ENCODE assay signal across 8 mouse cellular contexts in the genomic region with DNA sequence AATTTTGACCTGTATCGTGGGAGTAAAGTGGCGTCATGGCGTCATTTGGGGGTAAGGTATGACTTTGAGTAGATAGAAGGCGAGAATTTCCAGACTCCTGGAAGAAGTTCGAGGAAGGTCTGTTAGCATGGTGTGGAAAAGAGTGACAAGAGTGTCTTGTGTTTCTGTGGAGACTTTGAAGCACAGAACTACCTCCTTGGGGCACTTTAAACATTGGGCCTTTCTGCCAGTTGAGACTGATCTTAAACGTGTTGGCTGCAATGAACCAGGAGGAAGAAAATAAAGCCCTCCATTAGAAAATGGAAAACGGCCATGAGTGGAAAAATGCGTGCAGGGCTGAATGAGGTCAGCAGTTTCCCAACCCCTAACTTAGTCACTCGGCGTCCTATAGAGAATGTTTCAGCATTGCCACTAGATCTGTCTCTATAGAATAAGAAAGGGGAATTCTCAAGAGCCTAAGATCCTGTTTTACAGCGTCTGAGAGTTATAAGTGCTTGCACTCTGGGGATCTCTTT. TPM values are rescaled to one million over a fixed set of nuclear protein-coding genes. Genes with fewer than 3 reads are reported as not detected.
DNase-seq lines count a peak whose midpoint lies in the region; ATAC-seq and TF ChIP-seq lines count a peak whose summit lies in the region.

No protein-coding gene starts in this region.

- DNase-seq in lung, adult 18-20 months: no peak
- no peak for DNase-seq in cerebellum, adult 11 months
- no peak for DNase-seq in cerebellum, postnatal 14 days
- no peak for DNase-seq in spleen, adult 18-20 months

- TF ChIP-seq POLR2A in small intestine, adult 2 months (IDR thresholded peaks at IDR 0.05; ENCODE audit: low read depth, low read length): no peak

- peak overlapping the region; percentile 78 for H3K4me3 ChIP-seq in lung, embryonic 15.5 days
- H3K4me3 ChIP-seq in limb, embryonic 13.5 days: peak overlapping the region; percentile 88
- peak overlapping the region; percentile 78 for H3K4me3 ChIP-seq in small intestine, adult 2 months (ENCODE audit: low read depth, low read length)

- H3K27me3 ChIP-seq in lung, embryonic 15.5 days: no peaks in the 10 kb centered on the region
- no peaks in the 10 kb centered on the region for H3K27me3 ChIP-seq in limb, embryonic 13.5 days
- H3K27me3 ChIP-seq in small intestine, adult 2 months (ENCODE audit: control insufficient read depth, insufficient read depth, low read length): no peaks in the 10 kb centered on the region

- peak overlapping the region; percentile 65 for H3K4me2 ChIP-seq in lung, embryonic 15.5 days
- peak overlapping the region; percentile 86 for H3K4me2 ChIP-seq in limb, embryonic 13.5 days (replicated peaks)

- H3K27ac ChIP-seq in lung, embryonic 15.5 days: 0 out of 2 replicates have a peak overlapping the region, but pooled peaks have one; percentile 78
- H3K27ac ChIP-seq in limb, embryonic 13.5 days: peak overlapping the region; percentile 75
- peak overlapping the region; percentile 65 for H3K27ac ChIP-seq in small intestine, adult 2 months (ENCODE audit: insufficient read depth, low read depth, low read length)

- peaks cover 26% of the 10 kb centered on the region for H3K36me3 ChIP-seq in lung, embryonic 15.5 days
- H3K36me3 ChIP-seq in limb, embryonic 13.5 days: peaks cover 26% of the 10 kb centered on the region
- peaks cover 14% of the 10 kb centered on the region for H3K36me3 ChIP-seq in small intestine, adult 2 months (ENCODE audit: control insufficient read depth, insufficient read depth, low read length)

- TF ChIP-seq CTCF in small intestine, adult 2 months (IDR thresholded peaks at IDR 0.05; ENCODE audit: extremely low read depth, insufficient read length, insufficient replicate concordance, low read depth, low read length): no peak

- peaks cover 15% of the 10 kb centered on the region for H3K4me1 ChIP-seq in lung, embryonic 15.5 days
- peaks cover 23% of the 10 kb centered on the region for H3K4me1 ChIP-seq in limb, embryonic 13.5 days
- H3K4me1 ChIP-seq in small intestine, adult 2 months (ENCODE audit: control insufficient read depth, insufficient read depth, insufficient read length, low read length): peaks cover 3% of the 10 kb centered on the region; the same call in 1 of the 2 replicates

- ATAC-seq in lung, embryonic 15.5 days (ENCODE audit: borderline replicate concordance, extremely low read depth, low FRiP score, low TSS enrichment): no peak
- peak; percentile 47 for ATAC-seq in erythroblast, adult 5-6 weeks (replicated peaks; ENCODE audit: low FRiP score, poor library complexity, severe bottlenecking)
- ATAC-seq in limb, embryonic 13.5 days (ENCODE audit: low FRiP score, low read depth): no peak

- H3K9ac ChIP-seq in lung, embryonic 15.5 days: peak overlapping the region; percentile 83
- H3K9ac ChIP-seq in limb, embryonic 13.5 days: peak overlapping the region; percentile 88

- WGBS in lung, embryonic 15.5 days: 5% methylated on average over 11 of the region's 11 CpGs
- 10% methylated on average over 11 of the region's 11 CpGs for WGBS in limb, embryonic 13.5 days
- under 1% methylated on average over 11 of the region's 11 CpGs for WGBS in small intestine, adult 2 months

- no peaks in the 10 kb centered on the region for H3K9me3 ChIP-seq in lung, embryonic 15.5 days
- H3K9me3 ChIP-seq in limb, embryonic 13.5 days: no peaks in the 10 kb centered on the region

RNA-seq across cellular contexts. Expression of gene M6pr, which starts 1.0 kb away (rescaled TPM):
- 118 and 121 TPM in 2 replicates for polyA plus RNA-seq in lung, embryonic 15.5 days (2015; fragmentation: Nextera tagmentation; extraction: Ambion mirVana)
- total RNA-seq in erythroblast, adult 5-6 weeks (2015; ENCODE audit: low replicate concordance): 53.2 and 57.5 TPM in 2 replicates
- 71.4 and 102 TPM in 2 replicates for total RNA-seq in erythroblast, adult 5-6 weeks (2017; ENCODE audit: low replicate concordance)
- 77.6 and 79.1 TPM in 2 replicates for polyA plus RNA-seq in limb, embryonic 13.5 days (2015; fragmentation: Nextera tagmentation; extraction: Ambion mirVana)
- 15.2 and 23.9 TPM in 2 replicates for polyA plus RNA-seq in small intestine, adult 2 months (2012; rRNA removed)

RNA-seq across cellular contexts. Expression of gene Klrg1, which starts 26.8 kb away (rescaled TPM):
- not detected in 2 replicates for polyA plus RNA-seq in lung, embryonic 15.5 days (2015; fragmentation: Nextera tagmentation; extraction: Ambion mirVana)
- total RNA-seq in erythroblast, adult 5-6 weeks (2015; ENCODE audit: low replicate concordance): 0.77 TPM in 1 of 2 replicates, not detected in the other
- total RNA-seq in erythroblast, adult 5-6 weeks (2017; ENCODE audit: low replicate concordance): not detected in 2 replicates
- polyA plus RNA-seq in limb, embryonic 13.5 days (2015; fragmentation: Nextera tagmentation; extraction: Ambion mirVana): 0.22 and 0.27 TPM in 2 replicates
- 0.14 and 0.28 TPM in 2 replicates for polyA plus RNA-seq in small intestine, adult 2 months (2012; rRNA removed)

RNA-seq across cellular contexts. Expression of gene Phc1, which starts 30.9 kb away (rescaled TPM):
- polyA plus RNA-seq in lung, embryonic 15.5 days (2015; fragmentation: Nextera tagmentation; extraction: Ambion mirVana): 15.5 and 16.3 TPM in 2 replicates
- 1.7 and 15.9 TPM in 2 replicates for total RNA-seq in erythroblast, adult 5-6 weeks (2015; ENCODE audit: low replicate concordance)
- 0.34 and 1.5 TPM in 2 replicates for total RNA-seq in erythroblast, adult 5-6 weeks (2017; ENCODE audit: low replicate concordance)
- polyA plus RNA-seq in limb, embryonic 13.5 days (2015; fragmentation: Nextera tagmentation; extraction: Ambion mirVana): 26.1 and 28.4 TPM in 2 replicates
- polyA plus RNA-seq in small intestine, adult 2 months (2012; rRNA removed): 10.5 and 13.6 TPM in 2 replicates
